Mouse (Mus musculus) lung, postnatal 36 days (tissue): Measurements from ENCODE around the gene Jagn1.

ENCODE experiments used
- DNase-seq: peaks from one replicate; pipeline ENCODE4 v3.0.0; 2022; ENCODE audit warnings: mixed read lengths

Jagn1 gene

DNA sequence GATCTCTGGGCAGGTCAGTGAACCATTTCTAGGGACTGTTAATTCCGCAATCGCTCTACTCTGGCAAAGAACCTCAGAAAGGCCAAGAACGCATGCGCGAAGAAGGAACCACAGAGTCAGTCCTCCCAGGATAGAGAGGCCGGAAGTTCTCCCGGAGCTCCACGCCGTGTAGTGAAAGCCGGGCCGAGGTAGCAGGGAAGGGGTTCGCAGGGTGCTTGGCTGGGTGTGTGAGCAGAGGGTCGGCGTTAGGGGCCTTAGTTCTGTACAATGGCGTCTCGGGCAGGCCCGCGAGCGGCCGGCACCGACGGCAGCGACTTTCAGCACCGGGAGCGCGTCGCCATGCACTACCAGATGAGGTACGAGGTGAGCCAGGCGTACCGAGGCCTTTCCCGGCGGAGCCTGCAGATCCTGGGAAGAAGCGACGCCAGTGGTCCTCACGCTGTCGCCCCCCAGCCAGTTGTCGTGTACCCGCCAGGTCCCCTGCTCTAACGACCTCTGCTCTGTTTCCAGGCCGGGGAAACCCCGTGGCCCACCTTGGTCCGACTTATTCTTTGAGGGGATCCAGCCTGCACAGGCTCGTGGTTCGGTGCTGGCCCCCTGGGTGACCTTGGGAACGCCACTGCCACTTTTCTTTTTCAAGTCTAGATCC is at the start of gene Jagn1:
Gene Jagn1, plus strand, starts transcription at position 128 of the 649 bp plus-strand sequence.
- DNase-seq: peak; percentile 96

DNA sequence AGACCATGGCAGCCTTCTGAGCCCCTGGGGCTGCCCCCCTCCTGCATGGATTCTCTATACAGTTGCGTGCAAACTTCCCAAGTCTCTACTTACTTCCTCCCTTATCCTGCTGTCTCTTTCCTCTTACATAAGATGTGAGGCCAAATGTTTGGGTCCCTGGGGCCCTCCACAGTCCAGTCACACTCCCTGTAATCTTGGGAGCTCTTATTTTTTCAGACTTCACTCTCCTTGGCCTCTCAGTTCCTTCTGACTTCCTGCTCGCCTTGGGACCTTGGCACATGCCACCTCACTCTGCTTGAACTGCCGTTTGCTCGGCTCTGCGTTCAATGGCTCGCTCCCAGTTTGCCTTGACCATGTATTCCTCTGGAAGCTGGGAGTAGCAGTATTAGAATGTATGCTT is 48.4 kb upstream of the Jagn1 start:
- DNase-seq: no peak

DNA sequence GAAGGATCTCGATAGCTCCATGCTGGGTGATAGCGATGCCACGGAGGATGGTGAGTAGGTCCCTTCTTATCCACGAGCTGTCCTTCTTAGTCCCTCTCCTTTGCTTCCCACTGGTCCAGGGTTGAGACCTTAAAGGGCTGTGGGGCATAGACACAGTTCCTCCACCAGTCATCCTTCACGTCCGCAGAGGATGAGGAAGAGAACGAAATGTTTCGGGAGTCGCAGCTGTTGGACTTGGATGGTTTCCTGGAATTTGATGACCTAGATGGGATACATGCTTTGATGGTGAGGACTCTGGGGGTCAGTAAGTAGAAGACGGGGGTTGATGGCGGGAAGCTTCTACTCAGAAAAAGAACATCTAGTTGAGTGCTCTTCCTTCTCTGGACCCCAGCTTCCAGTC is 47.6 kb upstream of the Jagn1 start:
- DNase-seq: no peak

DNA sequence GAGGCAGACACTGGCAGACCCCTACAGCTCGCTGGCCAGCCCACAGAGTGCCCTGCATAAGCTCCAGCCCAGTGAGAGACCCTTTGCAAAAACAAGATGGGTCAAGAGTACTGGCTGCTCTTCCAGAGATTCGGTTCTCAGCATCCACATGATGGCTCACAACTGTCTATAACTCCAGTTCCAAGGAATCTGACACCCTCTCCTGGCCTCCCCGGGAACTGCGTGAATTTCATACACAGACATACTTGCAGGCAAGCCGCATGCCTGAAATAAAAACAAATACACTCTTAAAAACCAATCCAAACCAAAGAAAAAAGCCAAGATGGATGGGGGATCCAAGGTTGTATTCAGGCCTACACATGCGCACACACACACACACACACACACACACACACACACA is 46.9 kb upstream of the Jagn1 start:
- no peak for DNase-seq

DNA sequence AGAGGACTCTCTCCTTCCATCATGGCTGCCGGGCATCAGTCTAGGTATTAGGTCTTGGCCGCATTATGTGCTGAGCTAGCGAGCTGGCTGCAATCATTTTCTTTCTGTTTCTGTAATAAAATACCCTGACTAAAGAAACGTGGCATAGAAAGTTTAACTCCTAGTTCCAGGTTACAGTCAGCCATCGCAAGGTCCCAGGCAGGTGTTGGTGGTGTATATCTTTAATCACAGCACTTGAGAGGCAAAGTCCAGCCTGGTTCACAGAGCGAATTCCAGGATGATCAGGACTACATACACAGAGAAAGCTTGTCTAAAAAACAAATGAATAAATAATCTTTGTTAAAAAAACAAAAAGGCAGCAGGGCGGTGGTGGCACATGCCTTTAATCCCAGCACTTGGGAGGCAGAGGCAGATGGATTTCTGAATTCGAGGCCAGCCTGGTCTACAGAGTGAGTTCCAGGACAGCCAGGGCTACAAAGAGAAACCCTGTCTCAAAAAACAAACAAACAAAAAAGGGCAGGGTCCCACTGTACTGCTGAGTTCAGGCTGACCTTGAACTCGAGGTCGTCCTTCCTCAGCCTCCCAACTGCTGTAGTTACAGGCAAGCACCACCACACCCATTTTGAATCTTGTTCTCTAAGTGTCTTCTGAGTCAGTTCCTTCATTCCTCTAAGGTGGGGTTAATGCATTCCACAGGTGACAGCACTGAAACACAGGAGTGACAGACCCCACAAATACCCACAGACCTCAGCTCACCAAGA is 45.9 kb upstream of the Jagn1 start:
- no peak for DNase-seq

DNA sequence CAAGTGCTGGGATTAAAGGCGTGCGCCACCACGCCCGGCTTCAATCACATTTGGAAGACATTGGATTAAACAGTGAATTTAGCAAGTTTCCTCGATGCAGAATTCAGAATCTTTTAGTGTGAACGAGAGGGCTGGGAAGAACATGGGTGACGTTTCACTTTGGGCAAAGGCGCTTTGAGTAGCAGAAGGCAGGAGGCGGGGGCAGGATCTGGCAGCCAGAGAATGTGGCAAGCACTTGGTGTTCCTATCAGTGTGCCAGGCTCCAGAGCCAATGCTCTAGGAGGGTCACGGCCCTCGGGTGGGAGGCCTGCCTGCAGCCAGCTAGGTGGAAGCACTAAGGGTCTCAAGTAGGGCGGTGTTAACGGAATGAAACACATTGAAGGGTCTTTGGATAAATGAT is 40.3 kb upstream of the Jagn1 start:
- DNase-seq: no peak

DNA sequence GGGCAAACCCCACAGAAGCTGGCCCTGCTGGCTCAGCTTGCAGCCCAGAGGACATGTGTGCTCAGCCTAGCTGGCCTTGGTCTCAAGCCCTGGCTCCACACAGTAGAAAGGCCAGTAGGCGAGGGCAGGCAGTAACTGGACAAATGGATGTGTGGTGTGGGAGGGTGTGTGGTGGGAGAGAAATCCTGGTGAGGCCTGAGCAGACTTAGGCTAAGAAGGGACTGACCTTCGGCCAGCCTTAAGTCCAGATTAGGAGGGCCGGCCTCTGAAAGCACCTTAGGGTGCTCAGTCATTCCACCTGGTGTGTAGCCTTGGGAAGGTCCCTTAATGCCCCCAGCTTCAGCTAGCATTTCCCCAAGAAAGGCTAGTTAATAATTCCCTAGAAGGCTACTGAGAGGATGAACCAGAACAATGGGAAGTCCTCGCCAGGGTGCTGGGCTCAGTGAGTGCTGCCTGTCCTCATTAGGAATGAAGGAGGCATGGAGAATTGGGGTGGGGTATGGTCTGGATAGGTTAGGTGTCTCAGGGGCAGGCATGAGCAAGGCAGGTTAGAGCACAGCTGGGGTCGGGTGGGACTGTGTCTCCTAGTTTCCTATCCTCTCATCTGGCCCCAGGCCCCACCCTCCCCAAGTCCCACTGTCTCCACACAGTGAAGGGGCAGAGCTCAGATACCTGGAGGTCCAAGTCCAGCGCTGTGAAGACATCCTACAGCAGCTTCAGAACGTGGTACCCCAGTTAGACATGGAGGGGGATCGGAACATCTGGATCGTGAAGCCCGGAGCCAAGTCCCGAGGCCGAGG is 37.5 kb upstream of the Jagn1 start:
- DNase-seq: no peak

DNA sequence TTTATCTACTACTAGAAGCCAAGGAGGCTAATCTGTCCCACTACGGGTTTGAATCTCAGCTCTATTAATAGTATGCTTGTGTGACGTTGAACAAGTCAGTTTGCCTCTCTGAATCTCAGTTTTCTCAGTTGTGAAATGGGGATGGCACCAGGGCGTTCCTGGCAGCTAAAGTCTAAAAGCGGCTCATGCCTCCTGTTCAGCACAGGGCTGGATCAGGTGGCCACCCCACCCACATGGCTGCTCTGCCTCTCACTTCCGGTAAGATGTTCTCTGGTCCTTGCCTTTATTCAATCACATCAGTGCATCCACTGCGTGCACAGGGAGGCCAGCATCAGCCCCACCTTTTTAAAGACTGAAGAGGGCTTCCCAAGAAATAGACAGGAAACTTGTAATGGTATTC is 36.9 kb upstream of the Jagn1 start:
- no peak for DNase-seq

DNA sequence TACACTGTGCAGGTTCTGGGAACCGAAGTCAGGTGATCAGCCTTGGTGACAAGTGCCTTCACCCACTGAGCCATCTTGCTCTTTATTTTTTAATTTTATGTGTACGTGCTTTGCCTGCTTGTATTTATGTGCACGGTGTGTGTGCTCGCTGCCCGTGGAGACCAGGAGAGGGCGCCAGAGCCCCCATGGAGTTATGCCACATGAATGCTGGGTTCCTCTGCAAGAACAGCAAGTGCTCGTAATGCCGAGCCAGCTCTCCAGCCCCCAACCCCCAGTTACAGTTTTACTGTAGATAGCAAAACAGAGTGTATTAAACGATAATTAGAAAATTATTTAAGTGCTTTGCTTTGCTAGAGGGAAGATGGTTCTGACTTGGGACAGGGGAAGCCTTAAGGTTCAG is 35.7 kb upstream of the Jagn1 start:
- no peak for DNase-seq

DNA sequence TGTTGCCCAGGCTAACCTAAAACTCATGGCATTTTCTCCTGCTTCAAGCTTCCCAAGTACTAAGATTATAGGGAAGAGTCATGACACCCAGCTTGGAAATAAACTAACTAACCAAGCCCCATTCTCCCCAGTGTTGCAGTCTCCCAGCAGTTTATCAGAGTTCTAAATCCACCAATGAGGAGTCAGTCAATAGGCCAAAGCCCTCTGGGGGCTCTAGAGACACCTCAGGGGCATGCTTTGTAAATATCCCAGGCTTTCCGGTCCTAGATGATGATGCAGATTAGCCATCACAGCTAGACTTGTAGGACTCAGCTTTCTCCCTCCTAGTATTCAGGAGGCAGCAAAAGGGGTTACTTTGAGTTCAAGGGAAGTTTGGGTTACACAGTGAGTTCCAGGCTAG is 32.4 kb upstream of the Jagn1 start:
- DNase-seq: no peak

DNA sequence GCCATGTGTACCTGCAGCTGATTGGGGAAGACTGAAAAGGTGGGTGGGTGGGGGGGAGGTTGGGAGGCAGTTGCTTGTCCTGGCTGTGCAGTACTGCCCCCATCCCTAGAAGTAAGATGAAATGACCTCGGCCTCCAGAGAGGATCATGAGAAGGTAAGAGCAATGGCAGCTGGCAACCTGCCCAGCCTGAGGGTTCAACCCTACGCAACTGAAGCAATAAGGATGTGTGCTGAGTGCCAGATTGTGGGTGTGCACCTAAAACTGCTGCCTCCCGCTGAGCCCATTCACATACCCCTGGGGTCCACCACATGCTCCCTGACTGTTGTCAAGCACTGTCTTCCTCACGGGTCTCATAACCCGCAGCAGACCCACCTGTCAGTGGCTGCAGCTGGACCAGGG is 26.0 kb upstream of the Jagn1 start:
- DNase-seq: peak; percentile 34

DNA sequence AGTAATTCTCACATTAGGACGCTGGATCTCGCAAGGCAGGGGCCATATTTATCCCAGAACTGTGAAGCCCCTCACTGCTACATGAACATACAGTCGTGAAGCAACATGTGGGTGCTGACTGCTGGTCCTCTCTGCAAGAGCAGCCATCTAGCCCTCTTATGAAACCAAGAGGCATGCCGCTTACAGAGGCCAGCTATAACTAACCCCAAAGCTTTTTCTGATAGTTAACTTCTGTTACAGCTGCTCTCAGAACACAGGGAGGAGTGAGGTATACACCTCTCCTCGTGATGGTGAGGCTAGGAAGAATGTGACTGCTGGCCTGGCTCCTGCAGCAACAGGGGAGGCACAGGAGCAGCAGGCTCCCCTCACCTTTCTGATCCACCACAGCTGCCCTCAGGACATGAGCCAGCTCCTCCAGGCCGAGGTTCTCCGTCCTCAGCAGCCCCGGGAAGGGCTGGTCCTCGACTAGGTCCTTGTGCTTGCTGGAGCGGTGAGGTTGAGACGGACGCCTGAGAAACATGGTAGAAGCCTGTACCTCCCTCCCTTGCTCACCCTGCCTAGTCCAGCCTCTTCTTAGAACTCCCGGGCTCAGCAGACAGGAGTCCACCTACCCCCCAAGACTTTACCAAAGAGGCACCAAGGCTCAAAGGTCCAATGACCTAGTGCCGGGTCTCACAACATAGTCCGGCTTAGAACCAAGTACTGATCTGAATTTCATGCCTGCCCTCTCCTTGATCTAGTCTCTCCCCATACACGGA is 23.7 kb upstream of the Jagn1 start:
- DNase-seq: peak; percentile 24

DNA sequence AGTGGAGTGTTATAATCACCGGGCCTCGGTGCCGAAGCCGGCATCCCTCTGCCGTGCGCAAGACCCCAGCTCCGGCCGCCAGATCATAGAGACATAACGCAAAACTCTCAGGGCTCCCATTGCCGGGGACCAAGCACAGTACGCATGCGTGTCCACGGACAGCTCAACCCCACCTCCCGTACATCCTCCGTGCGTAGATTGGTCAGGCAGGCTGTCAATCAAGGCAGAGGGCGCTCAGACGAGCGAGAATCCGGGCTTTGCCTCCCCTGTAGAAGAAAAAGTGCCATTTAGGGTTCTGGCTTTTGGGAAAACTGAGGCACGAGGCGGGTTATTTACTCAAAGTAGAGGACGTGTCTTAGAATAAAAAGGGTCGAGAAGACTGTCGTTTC is 23.2 kb upstream of the Jagn1 start, which contains the start of gene Rpusd3:
Gene Rpusd3, minus strand, starts transcription at position 142 of the 389 bp plus-strand sequence.
- DNase-seq: peak; percentile 98

DNA sequence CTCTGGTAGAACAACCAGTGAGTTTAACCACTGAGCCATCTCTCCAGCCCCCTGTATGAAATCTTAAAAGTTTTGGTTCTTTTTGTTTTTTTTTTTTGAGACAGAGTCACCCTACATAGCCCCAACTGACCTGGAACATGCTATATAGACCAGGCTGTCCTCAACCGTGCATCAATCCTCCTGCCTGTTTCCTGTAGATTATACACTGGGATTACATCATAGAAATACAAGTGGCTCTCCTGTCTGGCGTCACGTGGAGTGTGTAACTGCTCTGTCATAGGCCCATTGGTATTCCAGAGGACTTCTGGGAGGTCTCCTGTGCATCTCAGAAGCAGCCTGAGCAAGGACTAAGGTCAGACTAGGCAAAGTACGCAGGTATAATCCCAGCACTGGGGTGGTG is 19.4 kb upstream of the Jagn1 start:
- DNase-seq: no peak

DNA sequence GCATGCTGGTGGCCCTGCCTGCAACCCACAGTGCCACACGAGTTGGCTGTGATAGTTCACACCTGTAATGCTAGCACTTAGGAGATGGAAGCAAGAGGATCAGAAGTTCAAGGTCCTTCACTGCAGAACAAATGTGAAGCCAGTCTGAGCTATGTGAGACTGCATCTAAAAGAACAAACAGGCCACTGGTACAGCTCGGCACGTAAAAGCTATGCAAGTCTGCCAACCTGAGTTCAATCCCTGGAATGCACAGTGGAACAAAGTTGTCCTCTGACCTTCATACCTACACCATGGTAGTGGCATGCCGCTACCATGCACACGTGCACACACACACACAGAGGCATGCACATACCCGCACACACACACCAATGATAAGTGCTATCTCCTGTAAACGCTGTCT is 18.2 kb upstream of the Jagn1 start:
- DNase-seq: no peak

DNA sequence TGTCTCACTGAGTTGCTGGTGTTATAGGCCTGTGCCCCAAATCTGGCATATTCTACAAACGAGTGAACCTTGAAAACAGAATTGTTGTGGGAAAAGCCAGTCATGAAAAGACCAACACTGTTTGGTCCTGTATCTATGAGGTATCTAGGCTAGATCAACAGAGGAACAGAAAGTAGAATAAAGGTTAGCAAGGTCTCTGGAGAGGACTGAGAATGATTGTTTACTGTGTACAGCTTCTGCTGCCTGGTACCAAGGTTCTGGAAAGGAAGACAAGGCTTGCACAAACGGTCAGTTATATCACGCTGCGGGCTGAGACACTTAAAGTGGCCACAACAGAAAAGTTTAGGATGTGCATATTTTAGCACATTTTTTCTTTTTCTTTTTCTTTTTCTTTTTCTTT is 15.7 kb upstream of the Jagn1 start:
- peak; percentile 38 for DNase-seq

DNA sequence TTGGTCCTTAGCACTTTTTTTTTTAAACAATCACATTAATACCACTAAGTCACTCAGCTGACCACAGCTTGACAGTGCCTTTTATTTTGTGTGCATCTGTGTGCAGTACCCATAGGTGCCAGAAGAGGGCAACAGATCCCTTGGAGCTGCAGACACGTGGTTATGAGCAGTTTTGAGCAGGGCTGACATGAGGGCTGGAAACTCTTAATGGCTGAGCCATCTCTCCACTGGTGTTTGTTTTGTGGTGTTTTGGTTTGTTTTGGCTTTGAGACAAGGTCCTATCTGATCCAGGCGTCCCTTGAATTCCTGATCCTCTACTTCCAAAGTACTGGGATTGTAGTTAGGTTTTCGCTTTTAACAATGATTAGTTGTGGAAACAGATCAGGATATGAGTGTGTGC is 15.0 kb upstream of the Jagn1 start:
- peak; percentile 65 for DNase-seq

DNA sequence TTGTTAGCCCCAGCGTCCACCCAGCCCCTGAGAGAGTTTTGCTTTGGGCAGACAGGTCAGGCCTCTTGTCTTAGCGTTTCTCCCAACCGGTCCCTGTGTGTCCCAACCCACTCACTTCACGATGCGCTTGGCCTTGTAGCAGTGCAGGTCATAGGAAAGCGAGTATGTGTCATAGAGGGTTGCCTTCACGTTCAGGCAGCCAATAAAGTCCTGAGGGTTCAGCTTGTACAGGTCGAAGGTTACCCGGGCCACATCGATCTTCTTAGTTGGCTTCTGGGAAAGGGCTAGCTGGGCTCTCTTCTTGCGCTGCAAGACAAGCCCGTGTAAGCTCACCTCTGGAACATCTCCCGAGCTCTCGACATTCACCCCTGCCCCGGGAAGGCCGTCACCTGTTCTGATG is 14.4 kb upstream of the Jagn1 start:
- DNase-seq: no peak

DNA sequence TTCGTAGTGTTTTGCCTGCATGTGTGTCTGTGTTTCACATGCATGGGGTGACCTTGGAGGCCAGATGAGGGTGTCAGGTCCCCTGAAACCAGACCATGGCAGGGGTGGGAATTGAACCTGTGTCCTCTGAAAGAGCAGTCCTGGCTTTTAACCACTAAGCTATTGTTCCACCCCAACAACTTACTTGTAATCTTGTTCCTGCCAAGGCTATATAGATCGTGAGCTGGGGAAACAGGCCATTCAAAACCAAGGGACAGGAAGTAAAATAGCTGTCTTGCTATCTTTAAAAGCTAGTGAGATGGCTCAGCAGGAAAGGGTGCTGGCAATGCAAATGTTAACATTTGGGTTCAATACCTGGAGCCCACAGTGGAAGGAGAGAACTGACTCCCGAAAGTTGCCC is 12.4 kb upstream of the Jagn1 start:
- DNase-seq: no peak

DNA sequence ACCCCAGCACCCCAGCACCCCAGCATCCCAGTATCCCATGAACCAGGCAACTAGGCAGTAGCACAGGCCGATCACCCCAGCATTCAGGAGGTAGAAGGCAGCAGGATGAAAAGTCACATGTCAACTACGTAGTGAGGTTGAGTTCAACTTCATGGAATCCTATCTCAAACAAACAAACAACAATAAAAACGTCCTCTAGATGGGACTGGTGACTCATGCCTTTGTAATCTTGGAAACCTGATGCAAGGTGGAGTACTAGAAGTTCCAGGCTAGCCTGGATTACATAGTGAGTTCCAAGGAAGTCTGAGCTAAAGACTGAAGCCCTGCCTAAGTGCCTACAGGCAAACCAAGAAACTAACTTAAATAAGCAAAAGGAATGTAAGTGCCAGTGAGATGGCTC is 11.5 kb upstream of the Jagn1 start:
- DNase-seq: no peak

DNA sequence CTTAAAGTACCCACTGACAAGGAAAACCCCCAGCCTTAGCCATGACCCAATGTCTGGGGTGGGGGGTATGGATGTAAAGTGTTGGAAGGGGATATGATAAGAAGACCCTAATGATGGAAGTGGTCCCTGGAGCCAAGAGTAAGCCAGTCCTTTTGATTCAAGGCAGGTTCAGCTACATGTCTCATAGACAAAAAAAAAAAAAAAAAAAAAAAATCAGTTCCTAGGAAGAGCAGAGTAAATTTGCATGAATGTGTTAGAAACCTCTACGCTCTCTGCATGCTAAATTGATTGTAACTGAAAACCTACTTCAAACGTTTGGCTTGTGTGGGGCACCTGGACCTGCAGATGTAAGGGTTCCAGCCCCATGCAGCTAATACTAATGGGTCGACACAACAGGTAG is 10.6 kb upstream of the Jagn1 start:
- no peak for DNase-seq

DNA sequence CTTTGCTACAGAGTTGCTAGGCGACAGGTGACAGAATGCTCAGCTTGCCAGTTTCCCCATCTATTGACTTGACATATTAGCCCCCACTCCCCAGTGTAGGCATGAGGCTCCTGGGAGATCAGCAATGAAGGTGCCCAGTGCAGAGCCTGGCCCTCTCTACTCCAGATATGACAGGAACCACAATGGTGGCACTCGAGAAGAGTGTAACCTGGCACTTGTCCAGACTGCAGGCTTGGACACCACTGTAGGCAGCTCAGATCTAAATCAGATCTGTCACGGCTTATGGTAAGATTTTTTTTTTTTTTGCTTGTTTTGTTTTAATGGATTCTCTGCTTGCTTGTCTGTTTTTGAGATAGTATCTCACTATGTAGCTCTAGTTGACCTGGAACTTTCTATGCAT is 8.7 kb upstream of the Jagn1 start:
- DNase-seq: no peak

DNA sequence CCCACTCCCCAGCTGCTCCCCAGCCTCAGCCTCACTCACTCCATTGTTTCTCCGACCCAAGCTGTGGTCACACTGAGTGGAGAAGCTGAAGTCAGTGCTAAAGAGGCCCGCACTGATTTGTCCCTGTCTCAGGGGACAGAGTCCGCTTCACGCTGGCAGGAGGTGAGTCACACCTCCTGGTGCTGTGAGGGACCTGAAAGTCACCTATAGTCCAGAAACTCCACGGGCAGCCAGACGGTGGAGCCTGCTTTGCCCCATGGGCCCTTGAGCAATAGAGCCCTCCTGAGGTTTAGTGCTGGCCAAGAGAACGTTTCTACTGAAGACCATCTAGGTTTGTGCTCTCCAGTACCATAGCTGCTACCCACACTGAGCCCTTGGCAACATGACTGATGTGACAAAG is 7.7 kb upstream of the Jagn1 start:
- no peak for DNase-seq
